Mouse (Mus musculus): ENCODE results near the gene Gm44579. TPM values are rescaled to one million over a fixed set of nuclear protein-coding genes. Genes with fewer than 3 reads are reported as not detected.

Gene Gm44579
- polyA plus RNA-seq, 1 experiment: not detected

DNA sequence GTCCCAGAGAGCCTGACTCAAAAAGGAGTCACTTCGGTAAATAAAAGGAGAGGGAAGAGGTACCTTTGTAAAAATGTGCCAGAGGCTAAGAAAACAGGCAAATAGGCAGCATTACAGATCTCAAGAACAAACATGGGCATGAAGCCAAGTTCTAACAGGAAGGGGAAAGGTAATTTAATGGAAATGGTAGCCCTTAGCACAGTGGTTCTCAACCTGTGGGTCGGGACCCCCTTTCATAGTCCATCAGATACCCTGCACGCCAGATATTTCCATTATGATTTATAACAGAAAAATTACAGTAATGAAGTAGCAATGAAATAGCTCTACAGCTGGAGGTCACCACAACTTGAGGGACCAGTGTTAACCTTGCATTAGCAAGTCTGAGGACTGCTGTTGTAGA is 43.5 kb downstream of the Gm44579 start:
- H3K4me3 ChIP-seq: no peak overlapping the region
- H3ac ChIP-seq (ENCODE audit: control insufficient read depth, insufficient read length): no peak overlapping the region
- TF ChIP-seq TCF12 (IDR thresholded peaks at IDR 0.05; ENCODE audit: insufficient read depth, poor library complexity, severe bottlenecking): no peak
- no peak for TF ChIP-seq POLR2AphosphoS2 (IDR thresholded peaks at IDR 0.05; ENCODE audit: insufficient read length, low read depth)
- no peak for TF ChIP-seq MYOD1 (IDR thresholded peaks at IDR 0.05; ENCODE audit: control insufficient read depth in 1 of 3, insufficient read length in 2 of 3, low read depth in 2 of 3)
- TF ChIP-seq E2F4 (IDR thresholded peaks at IDR 0.05; ENCODE audit: insufficient read depth): no peak
- TF ChIP-seq TCF3 (IDR thresholded peaks at IDR 0.05; ENCODE audit: insufficient read length, low read depth): no peak
- TF ChIP-seq CEBPB (IDR thresholded peaks at IDR 0.05; ENCODE audit: insufficient read depth, poor library complexity, severe bottlenecking): no peak
- no peak for TF ChIP-seq REST (IDR thresholded peaks at IDR 0.05; ENCODE audit: insufficient read depth, insufficient read length)
- no peak for TF ChIP-seq USF1 (IDR thresholded peaks at IDR 0.05; ENCODE audit: low read depth)
- no peak for TF ChIP-seq MYOG (IDR thresholded peaks at IDR 0.05; ENCODE audit: control insufficient read depth in 1 of 3, insufficient read depth in 1 of 3, insufficient read length in 2 of 3, low read depth in 2 of 3)
- TF ChIP-seq POLR2A (IDR thresholded peaks at IDR 0.05; ENCODE audit: insufficient read length, low read depth): no peak
- TF ChIP-seq SRF (IDR thresholded peaks at IDR 0.05; ENCODE audit: control insufficient read depth, insufficient read length, low read depth): no peak
- no peak for TF ChIP-seq MAX (IDR thresholded peaks at IDR 0.05; ENCODE audit: low read depth)
- no peaks in the 10 kb centered on the region for H3K79me2 ChIP-seq (ENCODE audit: control insufficient read depth, insufficient read depth)
- no peak overlapping the region for H3K4me2 ChIP-seq (ENCODE audit: low read depth)
- H3K27me3 ChIP-seq (ENCODE audit: control insufficient read depth, insufficient read depth, insufficient read length): peaks cover 31% of the 10 kb centered on the region
- H3K36me3 ChIP-seq (ENCODE audit: control insufficient read depth, insufficient read depth): no peaks in the 10 kb centered on the region

DNA sequence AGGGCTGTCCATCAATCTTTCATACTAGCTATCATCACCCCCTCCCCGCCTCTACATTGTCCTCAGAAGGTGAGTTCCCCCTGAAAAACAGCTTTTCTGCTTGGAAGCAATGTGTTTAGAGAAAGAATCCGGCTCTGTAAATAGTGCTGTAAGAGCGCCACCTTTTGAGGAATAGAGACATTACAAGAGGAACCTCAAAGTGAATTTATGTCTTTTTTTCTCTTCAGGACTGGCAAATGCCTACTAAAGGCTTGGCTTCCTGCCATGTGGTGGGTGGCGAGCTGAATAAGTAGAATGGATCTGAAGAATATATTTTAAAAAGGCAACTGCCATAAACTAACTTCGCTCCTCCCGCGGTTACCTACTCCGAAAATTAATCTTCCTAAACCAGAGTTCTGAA is 47.0 kb downstream of the Gm44579 start:
- peaks cover 57% of the 10 kb centered on the region for H3K27me3 ChIP-seq (ENCODE audit: control insufficient read depth, insufficient read depth, insufficient read length)
- TF ChIP-seq TCF12 (IDR thresholded peaks at IDR 0.05; ENCODE audit: insufficient read depth, poor library complexity, severe bottlenecking) (no peak), MYOD1 (IDR thresholded peaks at IDR 0.05; ENCODE audit: control insufficient read depth in 1 of 3, insufficient read length in 2 of 3, low read depth in 2 of 3) (no peak), SRF (IDR thresholded peaks at IDR 0.05; ENCODE audit: control insufficient read depth, insufficient read length, low read depth) (no peak)

GRCm38 (mm10) chr15:98172113-98172512 is 48.7 kb downstream of the Gm44579 start:
- no peak for TF ChIP-seq MYOD1 (IDR thresholded peaks at IDR 0.05; ENCODE audit: control insufficient read depth in 1 of 3, insufficient read length in 2 of 3, low read depth in 2 of 3)
- TF ChIP-seq TCF12 (IDR thresholded peaks at IDR 0.05; ENCODE audit: insufficient read depth, poor library complexity, severe bottlenecking): no peak
- TF ChIP-seq E2F4 (IDR thresholded peaks at IDR 0.05; ENCODE audit: insufficient read depth): no peak
- TF ChIP-seq CEBPB (IDR thresholded peaks at IDR 0.05; ENCODE audit: insufficient read depth, poor library complexity, severe bottlenecking): no peak
- no peak for TF ChIP-seq REST (IDR thresholded peaks at IDR 0.05; ENCODE audit: insufficient read depth, insufficient read length)
- TF ChIP-seq POLR2AphosphoS2 (IDR thresholded peaks at IDR 0.05; ENCODE audit: insufficient read length, low read depth): no peak
- no peak for TF ChIP-seq USF1 (IDR thresholded peaks at IDR 0.05; ENCODE audit: low read depth)
- no peak for TF ChIP-seq TCF3 (IDR thresholded peaks at IDR 0.05; ENCODE audit: insufficient read length, low read depth)
- TF ChIP-seq POLR2A (IDR thresholded peaks at IDR 0.05; ENCODE audit: insufficient read length, low read depth): no peak
- Histone ChIP-seq H3K4me2 (ENCODE audit: low read depth) (no peak overlapping the region), H3K27me3 (ENCODE audit: control insufficient read depth, insufficient read depth, insufficient read length) (peaks cover 64% of the 10 kb centered on the region), H3K4me3 (no peak overlapping the region), H3K79me2 (ENCODE audit: control insufficient read depth, insufficient read depth) (no peaks in the 10 kb centered on the region), H3K36me3 (ENCODE audit: control insufficient read depth, insufficient read depth) (no peaks in the 10 kb centered on the region), H3ac (ENCODE audit: control insufficient read depth, insufficient read length) (no peak overlapping the region)

More for the DNA sequence above, 47.0 kb downstream of the Gm44579 start:
- no peak overlapping the region for H3K4me3 ChIP-seq
- no peaks in the 10 kb centered on the region for H3K36me3 ChIP-seq (ENCODE audit: control insufficient read depth, insufficient read depth)
- H3K79me2 ChIP-seq (ENCODE audit: control insufficient read depth, insufficient read depth): no peaks in the 10 kb centered on the region
- H3ac ChIP-seq (ENCODE audit: control insufficient read depth, insufficient read length): no peak overlapping the region
- H3K4me2 ChIP-seq (ENCODE audit: low read depth): no peak overlapping the region

DNA sequence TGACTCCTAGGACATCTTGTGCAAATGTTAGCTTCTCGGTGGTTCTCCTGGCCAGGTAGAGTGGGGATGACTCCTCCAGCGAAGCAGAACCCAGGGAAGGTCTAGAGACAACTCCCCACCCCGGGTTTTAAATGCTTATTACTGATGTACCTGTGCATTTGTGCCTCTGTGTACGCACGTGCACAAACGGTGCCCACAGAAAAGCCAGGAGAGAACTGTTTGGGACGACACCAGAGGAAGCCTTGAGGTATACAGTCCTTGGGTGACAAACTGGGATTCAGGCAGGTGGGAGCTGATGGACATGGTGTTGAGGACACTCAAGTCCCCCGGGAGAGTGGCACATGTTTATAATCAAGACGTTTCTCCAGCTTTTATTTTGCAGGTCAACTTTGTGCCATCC is 49.9 kb downstream of the Gm44579 start:
- no peak overlapping the region for H3K4me2 ChIP-seq (ENCODE audit: low read depth)
- H3ac ChIP-seq (ENCODE audit: control insufficient read depth, insufficient read length): no peak overlapping the region
- H3K79me2 ChIP-seq (ENCODE audit: control insufficient read depth, insufficient read depth): no peaks in the 10 kb centered on the region
- no peak for TF ChIP-seq POLR2A (IDR thresholded peaks at IDR 0.05; ENCODE audit: insufficient read length, low read depth)
- TF ChIP-seq MAX (IDR thresholded peaks at IDR 0.05; ENCODE audit: low read depth): no peak
- no peak for TF ChIP-seq POLR2AphosphoS2 (IDR thresholded peaks at IDR 0.05; ENCODE audit: insufficient read length, low read depth)
- TF ChIP-seq E2F4 (IDR thresholded peaks at IDR 0.05; ENCODE audit: insufficient read depth): no peak
- TF ChIP-seq CEBPB (IDR thresholded peaks at IDR 0.05; ENCODE audit: insufficient read depth, poor library complexity, severe bottlenecking): no peak
- TF ChIP-seq TCF3 (IDR thresholded peaks at IDR 0.05; ENCODE audit: insufficient read length, low read depth): no peak
- TF ChIP-seq REST (IDR thresholded peaks at IDR 0.05; ENCODE audit: insufficient read depth, insufficient read length): no peak
- TF ChIP-seq SRF (IDR thresholded peaks at IDR 0.05; ENCODE audit: control insufficient read depth, insufficient read length, low read depth): no peak
- TF ChIP-seq MYOG (IDR thresholded peaks at IDR 0.05; ENCODE audit: control insufficient read depth in 1 of 3, insufficient read depth in 1 of 3, insufficient read length in 2 of 3, low read depth in 2 of 3): no peak
- no peak for TF ChIP-seq MYOD1 (IDR thresholded peaks at IDR 0.05; ENCODE audit: control insufficient read depth in 1 of 3, insufficient read length in 2 of 3, low read depth in 2 of 3)
- TF ChIP-seq USF1 (IDR thresholded peaks at IDR 0.05; ENCODE audit: low read depth): no peak
- TF ChIP-seq TCF12 (IDR thresholded peaks at IDR 0.05; ENCODE audit: insufficient read depth, poor library complexity, severe bottlenecking): no peak
- no peak overlapping the region for H3K4me3 ChIP-seq
- H3K36me3 ChIP-seq (ENCODE audit: control insufficient read depth, insufficient read depth): no peaks in the 10 kb centered on the region
- peaks cover 59% of the 10 kb centered on the region for H3K27me3 ChIP-seq (ENCODE audit: control insufficient read depth, insufficient read depth, insufficient read length)

- H3K27me3 ChIP-seq (ENCODE audit: control insufficient read depth, insufficient read depth, insufficient read length): peaks cover 64% of the 10 kb centered on the region
Measured at GRCm38 (mm10) chr15:98170365-98170764, 50.4 kb downstream of the Gm44579 start.

More at GRCm38 (mm10) chr15:98170365-98170764, 50.4 kb downstream of the Gm44579 start:
- TF ChIP-seq MYOD1 (IDR thresholded peaks at IDR 0.05; ENCODE audit: control insufficient read depth in 1 of 3, insufficient read length in 2 of 3, low read depth in 2 of 3) (peak in 2 of 3 experiments; percentile 44 to 50), TCF12 (IDR thresholded peaks at IDR 0.05; ENCODE audit: insufficient read depth, poor library complexity, severe bottlenecking) (no peak), SRF (IDR thresholded peaks at IDR 0.05; ENCODE audit: control insufficient read depth, insufficient read length, low read depth) (no peak), MAX (IDR thresholded peaks at IDR 0.05; ENCODE audit: low read depth) (no peak)
- Histone ChIP-seq H3ac (ENCODE audit: control insufficient read depth, insufficient read length) (no peak overlapping the region), H3K36me3 (ENCODE audit: control insufficient read depth, insufficient read depth) (no peaks in the 10 kb centered on the region), H3K4me3 (no peak overlapping the region), H3K79me2 (ENCODE audit: control insufficient read depth, insufficient read depth) (no peaks in the 10 kb centered on the region), H3K4me2 (ENCODE audit: low read depth) (no peak overlapping the region)
